Mouse (Mus musculus) limb, embryonic 11.5 days (tissue): ENCODE results near the gene Inip. TPM values are rescaled to one million over a fixed set of nuclear protein-coding genes. Genes with fewer than 3 reads are reported as not detected.

Experiments used
- ATAC-seq: fragments of 200-750 bp; cut with Nextera tagmentation; 2 replicates; pipeline ENCODE4 v1.8.0; 2017; ENCODE audit warnings: low read depth; ENCODE audit not compliant: insufficient number of reproducible peaks, low FRiP score, low TSS enrichment
- DNase-seq: peaks from one replicate; pipeline ENCODE4 v3.0.0-alpha.2; 2015; ENCODE audit warnings: low spot score
- H3K27ac ChIP-seq: fragments of 300-500 bp; sonication (generic); replicated peaks from 2 replicates; pipeline ENCODE4 v1.5.1; 2014; ENCODE audit warnings: low read depth, mild to moderate bottlenecking, low read length
- H3K27me3 ChIP-seq: fragments of 300-500 bp; sonication (generic); 2 replicates; pipeline ENCODE4 v1.6.1; 2014; ENCODE audit warnings: mild to moderate bottlenecking, low read length, mixed read lengths; ENCODE audit not compliant: control insufficient read depth, insufficient read depth
- H3K36me3 ChIP-seq: fragments of 300-500 bp; sonication (generic); 2 replicates; pipeline ENCODE4 v1.6.1; 2014; ENCODE audit warnings: mild to moderate bottlenecking, low read length, moderate library complexity, mixed read lengths; ENCODE audit not compliant: control insufficient read depth, insufficient read depth
- H3K4me1 ChIP-seq: fragments of 300-500 bp; sonication (generic); 2 replicates; pipeline ENCODE4 v1.6.1; 2014; ENCODE audit warnings: low read length, mixed read lengths; ENCODE audit not compliant: control insufficient read depth, insufficient read depth
- H3K4me2 ChIP-seq: fragments of 300-500 bp; sonication (generic); 2 replicates; pipeline ENCODE4 v1.6.1; 2014; ENCODE audit warnings: low read depth, mild to moderate bottlenecking, moderate library complexity; ENCODE audit not compliant: severe bottlenecking
- H3K4me3 ChIP-seq: fragments of 300-500 bp; sonication (generic); 2 replicates; pipeline ENCODE4 v1.5.1; 2014; ENCODE audit warnings: low read depth, low read length
- H3K9ac ChIP-seq: fragments of 300-500 bp; sonication (generic); 2 replicates; pipeline ENCODE4 v1.6.1; 2014; ENCODE audit warnings: mild to moderate bottlenecking, low read length
- H3K9me3 ChIP-seq: fragments of 300-500 bp; sonication (generic); 2 replicates; pipeline ENCODE4 v1.6.1; 2016; ENCODE audit warnings: low read length; ENCODE audit not compliant: control insufficient read depth
- WGBS: fragments of 180-500 bp; shearing (Covaris S2); extraction: QIAGEN DNeasy Blood & Tissue Kit; methylation state at CpG from one replicate; pipeline ENCODE4 v1.1.7; 2014; 5-methylcytosine and 5-hydroxymethylcytosine counted together
- polyA plus RNA-seq: library from polyadenylated mRNA; unstranded; fragments of >200 nt; fragmentation: Nextera tagmentation; extraction: Ambion mirVana; gene quantifications from 2 replicates; pipeline ENCODE4 v1.2.1, GENCODE M21; 2014

Inip gene
- 84.6 and 91.9 TPM in 2 replicates for polyA plus RNA-seq

DNA sequence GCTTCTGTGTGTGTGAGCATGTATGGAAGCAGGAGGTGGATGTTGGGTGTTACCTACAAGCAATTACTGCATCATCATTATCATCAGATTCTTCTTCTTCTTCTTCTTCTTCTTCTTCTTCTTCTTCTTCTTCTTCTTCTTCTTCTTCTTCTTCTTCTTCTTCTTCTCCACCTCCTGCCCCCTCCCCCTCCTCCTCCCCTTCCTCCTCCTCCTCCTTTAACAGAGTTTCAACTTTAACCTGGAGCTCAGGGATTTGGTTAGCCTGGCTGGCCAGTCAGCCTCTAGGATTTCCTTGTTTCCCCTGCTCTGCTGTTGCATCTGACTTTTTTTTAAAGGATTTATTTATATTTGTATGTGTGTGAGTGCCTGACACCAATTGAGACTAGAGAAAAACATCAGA is at the start of gene Inip:
Gene Inip (minus strand): TSS at position 101 of the 400 bp plus-strand sequence.
- no peak within 1 kb of the TSS for H3K4me2 ChIP-seq
- no peaks in the 10 kb centered on the region for H3K36me3 ChIP-seq
- H3K9me3 ChIP-seq: no peaks in the 10 kb centered on the region
- H3K4me1 ChIP-seq: no peaks in the 10 kb centered on the region
- no peak for DNase-seq
- no peak for ATAC-seq
- no peak within 1 kb of the TSS for H3K4me3 ChIP-seq
- no peak within 1 kb of the TSS for H3K9ac ChIP-seq
- H3K27ac ChIP-seq: no peak within 1 kb of the TSS
- H3K27me3 ChIP-seq: no peaks in the 10 kb centered on the region

DNA sequence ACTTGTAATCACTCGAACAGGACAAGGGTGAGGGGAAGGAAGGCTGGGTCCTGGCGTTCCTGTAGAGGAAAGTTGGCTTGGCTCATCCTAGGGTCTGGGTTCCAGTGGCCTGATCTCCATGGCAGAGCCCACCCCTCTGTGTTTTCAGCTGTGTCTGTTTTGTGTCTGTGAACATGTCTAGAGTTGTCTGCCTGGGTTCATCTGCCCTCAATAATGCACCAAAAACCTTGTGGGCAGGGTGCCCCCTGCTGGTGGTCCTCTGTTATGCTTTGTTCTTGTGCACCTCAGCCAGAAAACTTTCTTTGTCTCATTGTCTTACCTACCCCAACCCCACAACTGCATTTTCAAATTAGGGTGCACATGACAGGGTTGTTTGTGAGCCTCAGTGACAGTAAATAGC is 48.8 kb upstream of the Inip start:
- DNase-seq (peak; percentile 79), ATAC-seq (no peak; the same call in 1 of the 2 replicates)
- Histone ChIP-seq H3K4me2 (no peak overlapping the region), H3K4me3 (no peak overlapping the region), H3K9ac (no peak overlapping the region), H3K4me1 (no peaks in the 10 kb centered on the region), H3K9me3 (no peaks in the 10 kb centered on the region), H3K36me3 (no peaks in the 10 kb centered on the region), H3K27me3 (no peaks in the 10 kb centered on the region), H3K27ac (no peak overlapping the region)
- WGBS: 66% methylated on average over 2 of the region's 2 CpGs

DNA sequence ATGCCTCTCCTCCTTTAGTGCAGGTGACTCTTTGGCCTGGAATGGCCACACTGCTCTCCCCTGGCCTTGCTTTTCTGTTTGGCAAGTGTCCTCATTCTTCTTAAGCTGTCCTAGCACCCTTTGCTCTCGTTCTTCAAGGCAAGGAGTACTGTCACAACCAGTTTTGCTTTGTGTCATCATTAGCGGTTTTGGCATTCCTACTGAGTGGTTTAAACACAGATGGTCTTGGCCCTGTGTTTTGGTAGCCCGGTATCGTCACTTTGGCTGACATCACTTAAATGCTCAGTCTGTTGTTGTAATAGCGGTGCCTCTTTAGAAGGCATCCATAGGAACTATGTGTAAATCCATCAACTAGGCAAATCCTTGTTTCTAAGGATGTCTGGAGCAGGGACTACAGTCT is 46.1 kb upstream of the Inip start:
- ATAC-seq (no peak), DNase-seq (no peak)
- H3K27me3 ChIP-seq: no peaks in the 10 kb centered on the region
- no peak overlapping the region for H3K27ac ChIP-seq
- 0 out of 2 replicates have a peak, but pooled peaks cover 3% of the 10 kb centered on the region for H3K4me1 ChIP-seq
- H3K4me3 ChIP-seq: no peak overlapping the region
- 90% methylated on average over 5 of the region's 5 CpGs for WGBS
- no peak overlapping the region for H3K9ac ChIP-seq
- no peak overlapping the region for H3K4me2 ChIP-seq
- no peaks in the 10 kb centered on the region for H3K36me3 ChIP-seq
- H3K9me3 ChIP-seq: no peaks in the 10 kb centered on the region

DNA sequence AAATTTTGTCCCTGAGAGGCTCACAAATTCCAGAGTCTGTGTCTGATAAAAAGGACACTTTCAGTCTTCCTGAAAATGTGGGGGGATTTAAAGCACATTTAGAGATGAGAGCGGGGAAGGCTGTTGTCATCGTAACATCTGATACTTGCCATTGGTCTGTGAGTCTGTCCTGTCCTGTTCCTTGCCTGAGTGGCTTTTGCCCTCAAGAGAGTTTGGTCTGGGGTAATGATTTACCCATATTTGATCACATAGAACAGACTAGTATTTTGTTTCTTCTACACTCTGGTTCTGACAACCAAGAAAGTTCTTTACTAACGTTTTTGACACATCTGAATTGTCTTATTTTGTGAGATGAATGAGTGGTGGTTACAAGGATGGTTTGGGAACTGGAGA is 43.9 kb upstream of the Inip start:
- 95% methylated on average over 3 of the region's 3 CpGs for WGBS

DNA sequence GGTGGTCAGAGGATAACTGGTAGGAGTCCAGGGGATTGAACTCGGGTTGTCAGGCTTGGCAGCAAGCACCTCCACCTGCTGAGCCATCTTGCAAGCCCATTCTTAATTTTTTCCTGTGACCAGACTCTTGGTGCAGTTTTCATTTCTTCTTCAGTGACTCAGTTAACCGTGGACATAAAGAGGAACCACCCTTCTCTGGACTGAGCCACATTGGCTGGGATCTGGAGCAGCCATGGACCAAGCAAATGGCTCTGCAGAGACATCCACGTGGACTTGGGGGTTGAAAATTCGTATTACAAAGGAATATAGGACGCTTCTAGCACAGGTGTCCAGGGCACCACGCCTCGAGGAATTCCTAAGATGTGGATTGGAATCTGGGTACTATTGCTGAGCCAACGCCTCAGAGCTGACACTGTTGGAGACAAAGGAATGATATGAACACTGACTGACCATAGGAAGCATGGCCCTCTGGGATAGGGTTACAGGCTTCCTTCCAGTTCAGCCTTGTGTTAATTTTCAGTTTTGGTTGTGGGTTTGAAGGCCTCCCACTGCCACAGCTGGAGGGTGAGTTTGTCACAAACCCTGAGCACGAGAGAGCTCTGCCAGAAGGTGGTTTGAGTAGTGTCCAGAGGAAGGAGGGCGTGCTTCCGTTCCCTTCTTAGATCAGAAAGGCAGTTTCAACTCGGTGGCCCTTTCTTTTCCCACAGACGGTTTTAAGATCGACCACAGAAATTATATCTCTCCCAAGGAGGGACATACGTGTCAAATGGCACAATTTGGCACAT is 43.3 kb upstream of the Inip start:
- Histone ChIP-seq H3K36me3 (no peaks in the 10 kb centered on the region), H3K27ac (no peak overlapping the region), H3K9ac (no peak overlapping the region), H3K4me1 (0 out of 2 replicates have a peak, but pooled peaks cover 3% of the 10 kb centered on the region), H3K4me3 (no peak overlapping the region), H3K9me3 (no peaks in the 10 kb centered on the region), H3K4me2 (no peak overlapping the region), H3K27me3 (no peaks in the 10 kb centered on the region)
- no peak for ATAC-seq
- 89% methylated on average over 15 of the region's 15 CpGs for WGBS
- no peak for DNase-seq

More for the DNA sequence above, 43.9 kb upstream of the Inip start:
- DNase-seq (no peak), ATAC-seq (no peak)
- no peaks in the 10 kb centered on the region for H3K27me3 ChIP-seq
- H3K27ac ChIP-seq: no peak overlapping the region
- H3K9ac ChIP-seq: no peak overlapping the region
- no peak overlapping the region for H3K4me2 ChIP-seq
- 0 out of 2 replicates have a peak, but pooled peaks cover 3% of the 10 kb centered on the region for H3K4me1 ChIP-seq
- no peaks in the 10 kb centered on the region for H3K9me3 ChIP-seq
- H3K36me3 ChIP-seq: no peaks in the 10 kb centered on the region
- no peak overlapping the region for H3K4me3 ChIP-seq

DNA sequence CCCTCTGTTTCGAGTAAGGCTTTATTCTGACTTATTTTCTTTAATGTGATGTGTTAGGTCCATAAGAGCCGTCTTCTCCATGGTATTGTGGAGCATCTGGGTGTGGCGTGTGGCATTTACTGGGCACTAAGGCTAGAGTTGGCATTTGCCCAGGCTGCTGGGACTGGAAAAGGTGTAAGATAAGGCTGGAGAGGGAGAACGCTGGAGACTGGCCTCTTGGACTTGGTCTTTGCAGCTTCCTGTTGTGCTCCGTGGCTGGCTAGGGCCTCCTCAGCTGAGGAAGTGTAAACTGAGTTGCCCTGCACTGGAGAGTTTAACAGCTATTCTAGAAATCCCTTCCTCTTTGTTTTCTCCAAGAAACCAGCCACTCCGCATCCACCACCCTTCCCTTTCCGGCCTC is 36.3 kb upstream of the Inip start:
- 82% methylated on average over 7 of the region's 7 CpGs for WGBS
- ATAC-seq (no peak), DNase-seq (no peak)
- Histone ChIP-seq H3K9ac (no peak overlapping the region), H3K27me3 (no peaks in the 10 kb centered on the region), H3K4me3 (no peak overlapping the region), H3K9me3 (no peaks in the 10 kb centered on the region), H3K4me2 (no peak overlapping the region), H3K4me1 (no peaks in the 10 kb centered on the region), H3K36me3 (no peaks in the 10 kb centered on the region), H3K27ac (no peak overlapping the region)

DNA sequence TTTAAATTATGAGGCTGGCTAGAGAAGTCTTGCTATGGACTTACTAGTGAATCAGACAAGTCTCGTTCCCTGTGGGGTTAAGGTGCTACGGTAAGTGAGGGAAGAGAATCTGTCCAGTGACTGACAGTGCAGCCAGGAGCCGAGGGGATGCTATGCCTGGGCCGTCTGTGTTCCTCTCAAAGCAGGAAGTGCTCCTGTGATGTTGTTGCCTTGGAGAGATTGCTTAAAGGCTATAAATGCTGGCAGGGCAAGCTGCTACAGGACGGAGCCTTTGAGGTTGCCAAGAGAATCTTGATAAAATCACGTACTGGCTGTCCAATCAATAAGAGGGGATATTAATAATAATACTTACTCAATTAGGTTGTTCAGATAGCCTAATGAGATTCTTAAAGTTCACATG is 31.4 kb upstream of the Inip start:
- Histone ChIP-seq H3K4me2 (no peak overlapping the region), H3K9me3 (no peaks in the 10 kb centered on the region), H3K9ac (no peak overlapping the region), H3K36me3 (no peaks in the 10 kb centered on the region), H3K4me3 (no peak overlapping the region), H3K27me3 (no peaks in the 10 kb centered on the region), H3K4me1 (no peaks in the 10 kb centered on the region), H3K27ac (no peak overlapping the region)
- DNase-seq: no peak
- ATAC-seq: no peak
- WGBS: 58% methylated on average over 6 of the region's 6 CpGs

DNA sequence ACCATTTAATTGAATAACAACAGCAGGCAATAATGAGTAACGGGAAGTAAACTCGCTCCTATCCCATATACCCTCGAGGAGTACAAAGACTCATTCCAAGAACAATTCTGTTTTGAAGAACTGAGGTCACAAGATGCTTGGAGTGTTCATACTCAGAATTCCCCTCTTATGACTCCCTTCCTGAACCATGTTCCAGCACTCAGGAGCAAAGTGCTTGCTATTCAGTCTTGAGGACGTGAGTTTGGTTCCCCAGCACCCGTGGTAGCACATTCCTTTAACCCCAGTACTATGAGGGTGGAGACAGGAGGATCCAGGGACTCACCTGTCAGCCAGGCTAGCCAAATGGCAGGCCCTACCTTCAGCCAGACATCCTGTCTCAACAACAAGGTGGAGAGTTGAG is 29.6 kb upstream of the Inip start:
- H3K27ac ChIP-seq: no peak overlapping the region
- no peaks in the 10 kb centered on the region for H3K27me3 ChIP-seq
- no peak overlapping the region for H3K4me2 ChIP-seq
- no peak overlapping the region for H3K9ac ChIP-seq
- H3K4me3 ChIP-seq: no peak overlapping the region
- ATAC-seq (no peak), DNase-seq (no peak)
- no peaks in the 10 kb centered on the region for H3K4me1 ChIP-seq
- H3K36me3 ChIP-seq: no peaks in the 10 kb centered on the region
- H3K9me3 ChIP-seq: no peaks in the 10 kb centered on the region
- WGBS: 82% methylated on average over 5 of the region's 5 CpGs

DNA sequence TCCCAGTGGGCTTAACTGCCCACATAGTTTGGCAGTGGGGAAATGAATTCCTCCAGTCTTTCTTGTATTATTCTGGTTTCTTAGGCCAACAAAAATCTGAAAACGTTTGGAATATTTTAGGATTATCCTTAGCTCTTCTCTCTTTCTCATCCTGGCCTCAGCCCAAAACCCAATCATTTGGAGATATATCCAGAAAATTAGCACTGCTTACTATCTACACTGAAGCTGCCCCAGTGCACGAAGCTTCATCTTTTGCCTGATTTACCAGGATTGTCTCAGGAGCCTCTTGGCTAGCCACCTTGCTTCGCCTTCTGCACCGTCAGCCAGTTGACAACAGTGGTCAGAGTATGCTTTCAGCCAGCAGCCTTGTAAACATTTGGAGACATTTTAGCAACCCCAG is 27.7 kb upstream of the Inip start:
- ATAC-seq (no peak), DNase-seq (no peak)
- H3K4me1 ChIP-seq: no peaks in the 10 kb centered on the region
- H3K36me3 ChIP-seq: no peaks in the 10 kb centered on the region
- no peak overlapping the region for H3K9ac ChIP-seq
- H3K4me2 ChIP-seq: no peak overlapping the region
- H3K27me3 ChIP-seq: no peaks in the 10 kb centered on the region
- H3K27ac ChIP-seq: no peak overlapping the region
- H3K4me3 ChIP-seq: no peak overlapping the region
- 89% methylated on average over 4 of the region's 4 CpGs for WGBS
- H3K9me3 ChIP-seq: no peaks in the 10 kb centered on the region
